Mouse (Mus musculus): ENCODE measurements at regions not wholly inside any gene's neighbourhood (a gene's known extent, or its start where the extent isn't known, plus 50 kb on each side); places are given as distances from the start of the nearest gene placed in this dataset.

DNA sequence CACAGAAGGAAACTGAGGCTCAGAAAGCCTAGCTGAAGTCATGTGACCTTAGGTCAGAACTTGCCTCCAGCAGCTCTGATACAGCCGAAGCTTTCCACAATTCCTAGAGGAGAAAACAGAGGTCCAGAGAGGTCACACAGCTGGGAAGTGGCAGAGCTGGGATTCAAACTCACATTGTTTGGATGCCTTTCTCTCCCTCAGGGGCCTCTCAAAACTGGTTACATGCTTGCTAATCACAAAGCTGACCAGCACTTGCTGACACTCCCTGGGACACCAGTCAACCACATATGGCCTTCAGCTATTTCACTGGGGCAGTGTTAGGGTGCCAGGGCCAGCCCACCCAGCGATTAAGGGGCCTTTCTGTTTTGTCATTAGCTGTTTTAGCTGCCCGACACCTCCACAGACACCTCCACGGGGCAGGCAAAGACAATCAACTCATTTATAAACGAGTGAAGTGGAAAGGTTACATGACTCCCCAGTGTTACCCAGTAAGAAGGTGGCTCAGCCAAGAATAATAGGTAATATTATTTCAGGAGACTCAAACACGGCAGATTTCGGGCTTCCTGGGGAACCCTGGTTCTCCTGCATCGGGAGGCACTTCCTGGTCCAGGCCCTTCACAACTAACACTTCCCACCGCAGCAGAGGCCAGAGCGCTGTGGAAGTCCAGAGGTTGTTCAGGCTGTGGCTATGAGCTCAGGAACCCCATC lies 71.4 kb downstream of the 2410131K14Rik start:
- DNase-seq (ENCODE audit: low spot score in 2 of 2): no peak

DNA sequence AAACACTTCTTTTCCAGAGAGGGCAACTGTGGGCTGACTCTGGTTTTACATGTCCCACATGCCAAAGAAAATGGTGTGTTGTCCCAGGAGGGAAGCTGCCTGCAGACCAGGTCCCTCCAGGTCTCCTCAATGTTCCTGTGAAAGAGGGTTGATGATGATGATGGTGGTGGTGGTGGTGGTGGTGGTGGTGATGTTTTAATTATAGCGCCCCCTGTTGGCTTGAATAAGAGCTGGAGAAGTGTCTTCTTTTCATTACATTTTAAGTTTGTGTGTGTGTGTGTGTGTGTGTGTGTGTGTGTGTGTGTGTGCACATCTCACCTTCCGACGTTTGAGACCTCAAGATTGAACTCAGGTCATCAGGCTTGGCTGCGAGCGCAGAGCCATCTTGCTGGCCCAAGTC lies 73.0 kb downstream of the 2410131K14Rik start:
- DNase-seq (ENCODE audit: low spot score in 2 of 2): no peak

DNA sequence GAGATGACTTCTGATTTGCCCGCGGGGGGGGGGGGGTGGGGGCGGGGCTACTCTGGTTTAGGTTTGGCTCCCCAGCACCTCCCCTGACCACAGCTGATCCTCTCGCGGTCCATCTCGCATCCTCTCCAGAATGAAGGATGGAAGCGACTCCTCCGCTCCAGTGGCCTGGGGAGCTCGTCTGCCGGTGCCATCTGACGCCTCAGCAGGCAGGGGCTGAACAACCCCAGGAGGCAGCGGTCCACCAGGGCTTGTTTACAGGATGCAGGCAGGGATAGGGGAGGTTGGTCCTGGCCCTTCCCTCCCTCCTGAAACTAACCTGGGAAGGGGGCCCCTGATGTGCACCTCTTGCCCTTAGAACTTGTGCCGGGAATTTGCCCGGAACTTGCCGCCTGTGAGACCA lies 73.9 kb downstream of the 2410131K14Rik start:
- no peak for DNase-seq (ENCODE audit: low spot score in 2 of 2)

DNA sequence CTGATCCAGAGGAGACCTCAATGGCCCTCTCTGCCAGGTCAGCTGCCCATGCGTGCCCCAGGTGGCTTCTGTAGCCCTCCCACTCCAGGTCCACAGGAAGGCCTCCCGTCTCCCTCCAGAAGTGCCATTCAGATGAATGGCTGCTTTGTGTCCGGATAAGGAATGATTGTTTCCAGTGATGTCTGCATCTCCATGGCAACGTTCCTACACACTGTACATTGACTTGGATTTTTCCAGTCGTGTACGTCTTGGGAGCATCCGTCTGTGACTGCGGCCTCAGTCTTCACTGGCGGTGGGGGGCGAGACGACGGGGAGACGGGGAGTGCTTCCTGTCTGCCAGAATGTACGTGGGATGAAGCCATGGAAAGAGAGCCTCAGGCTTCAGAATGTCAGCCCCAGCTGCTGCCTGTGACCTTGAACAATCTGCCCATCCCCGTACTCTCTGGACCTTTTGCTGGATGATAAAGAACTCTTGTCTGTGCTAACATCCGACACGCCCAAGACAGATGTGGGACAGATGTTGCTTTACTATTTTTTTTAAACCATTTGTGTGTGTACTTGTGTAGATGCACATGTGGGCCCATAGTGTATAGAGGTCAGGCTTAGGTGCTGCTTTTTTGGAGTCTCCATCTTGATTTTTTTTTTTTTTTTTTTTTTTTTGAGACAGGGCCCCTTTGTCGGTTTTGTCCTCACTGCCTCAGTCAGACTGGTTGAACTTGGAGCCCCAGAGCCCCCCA lies 76.9 kb downstream of the 2410131K14Rik start:
- peak in 1 of 2 experiments; percentile 35 for DNase-seq (ENCODE audit: low spot score in 2 of 2)

DNA sequence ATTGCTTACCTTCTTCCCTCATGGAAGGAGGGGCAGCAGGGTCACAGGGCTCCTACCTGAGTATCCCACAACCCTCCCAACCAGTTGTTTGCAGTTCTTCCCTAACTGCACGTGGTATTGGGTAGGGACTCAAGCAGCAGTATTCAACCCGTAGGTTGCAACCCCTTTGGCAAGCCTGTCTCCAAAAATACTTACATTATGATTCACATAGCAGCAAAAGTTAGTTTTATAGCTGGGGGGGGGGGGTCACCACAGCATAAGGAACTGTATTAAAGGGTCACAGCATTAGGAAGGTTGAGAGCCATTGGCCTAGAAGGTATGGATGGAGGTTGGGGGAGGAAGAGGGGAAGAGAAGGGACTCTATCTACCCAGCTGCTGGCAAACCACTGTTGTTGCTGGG lies 78.1 kb downstream of the 2410131K14Rik start:
- DNase-seq (ENCODE audit: low spot score in 2 of 2): no peak

DNA sequence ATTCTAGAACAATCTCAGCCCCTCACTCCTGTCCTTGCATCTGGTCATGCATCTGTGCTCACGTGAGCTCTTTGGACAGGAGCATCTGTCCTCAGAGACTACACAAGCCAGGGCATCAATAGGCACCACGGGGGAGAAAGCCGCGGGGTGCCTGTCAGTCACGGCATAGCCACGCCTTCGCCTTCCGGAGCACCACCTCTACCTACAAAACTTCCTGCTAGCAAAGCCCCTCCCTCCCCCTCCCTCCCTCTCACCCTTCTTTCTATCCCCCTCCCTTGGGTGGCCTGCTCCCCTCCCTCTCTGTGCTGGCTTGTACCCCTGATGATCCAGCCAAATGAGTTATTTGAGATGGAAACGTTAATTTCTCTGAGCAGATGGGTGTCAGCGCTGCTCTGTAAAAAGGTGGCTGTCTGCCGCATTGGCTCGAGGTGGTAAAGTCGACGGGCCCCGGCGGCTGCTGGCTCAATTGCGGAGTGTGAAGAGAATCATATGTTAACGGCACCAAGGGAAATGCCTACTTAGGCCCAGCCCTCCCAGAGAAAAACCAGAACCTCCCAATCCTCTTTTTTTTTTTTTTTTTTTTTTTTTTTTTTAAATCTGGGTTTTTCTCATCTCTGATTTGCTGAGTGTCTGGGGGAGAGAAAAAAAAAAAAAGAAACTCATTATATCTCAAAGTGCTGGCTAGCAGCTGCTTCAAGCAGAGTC lies 82.0 kb downstream of the 2410131K14Rik start:
- DNase-seq (ENCODE audit: low spot score in 2 of 2): peak; percentile 68 to 75

DNA sequence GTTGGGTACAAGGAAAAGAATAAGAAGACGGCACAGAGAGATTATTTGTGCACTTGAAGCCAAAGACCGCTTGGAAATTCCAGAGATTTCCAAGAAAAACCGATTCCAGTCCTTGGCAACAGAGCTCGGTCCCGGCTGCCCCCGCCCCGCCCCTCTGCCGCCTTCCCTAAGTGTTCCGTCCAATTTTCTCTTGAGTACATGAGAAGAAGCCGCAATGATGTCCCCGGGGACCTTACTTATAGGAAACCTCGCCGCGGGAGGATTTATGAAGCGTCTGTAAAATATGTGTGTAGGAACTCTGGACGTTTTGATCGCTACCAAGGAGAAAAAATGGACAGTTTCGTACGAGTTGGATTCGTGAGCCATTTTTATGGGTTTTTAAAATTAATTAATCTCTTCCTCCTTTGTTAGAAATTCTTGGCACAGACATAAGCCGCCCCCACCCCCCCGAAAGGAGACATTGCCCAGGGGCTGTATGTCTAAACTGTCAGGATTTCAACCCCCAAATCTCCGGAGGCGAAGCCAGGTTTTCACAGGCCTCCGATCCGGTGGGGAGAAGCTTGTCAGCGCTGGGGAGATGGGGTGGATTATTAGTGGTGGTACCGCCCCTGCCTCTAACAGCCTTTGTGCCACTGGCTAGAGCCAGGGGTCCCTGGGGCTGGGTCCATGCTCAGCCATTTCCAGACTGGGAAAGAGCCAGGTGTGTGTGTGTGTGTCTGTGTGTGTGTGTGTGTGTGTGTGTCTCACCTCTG lies 83.1 kb downstream of the 2410131K14Rik start:
- DNase-seq (ENCODE audit: low spot score in 2 of 2): no peak

DNA sequence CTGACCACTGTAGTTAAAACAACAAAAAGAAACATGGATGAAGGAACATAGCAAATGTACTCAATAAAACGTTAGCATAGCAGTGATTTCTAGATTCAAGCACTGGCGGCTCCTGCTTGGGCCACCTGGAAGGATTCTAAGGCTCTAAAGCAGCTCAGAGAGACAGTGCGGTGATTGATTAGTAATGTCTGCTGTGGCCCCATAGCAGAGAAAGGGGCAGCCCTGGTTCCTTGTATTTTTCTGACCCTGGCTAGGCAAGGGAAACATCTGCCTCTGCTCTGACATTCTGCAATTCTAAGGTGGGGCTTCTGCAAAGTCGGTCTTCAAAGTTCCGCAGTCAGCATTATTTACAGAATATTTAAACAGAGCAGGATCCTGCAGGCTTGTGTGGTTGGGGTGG lies 84.1 kb downstream of the 2410131K14Rik start:
- DNase-seq (ENCODE audit: low spot score in 2 of 2): no peak

DNA sequence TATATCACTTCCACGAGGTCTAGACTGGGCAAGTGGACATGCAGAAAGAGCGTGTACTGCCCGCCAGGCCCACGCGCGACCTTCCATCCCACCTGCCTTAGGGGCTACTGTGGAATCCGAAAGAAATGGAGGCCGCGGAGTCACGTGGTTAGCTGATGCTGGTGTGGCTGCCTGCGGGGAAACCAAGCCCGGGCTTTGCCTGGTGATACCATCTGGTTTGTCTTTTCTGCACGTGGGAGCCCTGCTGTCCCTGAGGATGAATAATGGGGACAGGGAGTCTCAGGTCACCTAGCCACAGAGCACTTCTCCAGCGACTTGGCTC lies 86.2 kb downstream of the 2410131K14Rik start:
- DNase-seq (ENCODE audit: low spot score in 2 of 2): no peak

DNA sequence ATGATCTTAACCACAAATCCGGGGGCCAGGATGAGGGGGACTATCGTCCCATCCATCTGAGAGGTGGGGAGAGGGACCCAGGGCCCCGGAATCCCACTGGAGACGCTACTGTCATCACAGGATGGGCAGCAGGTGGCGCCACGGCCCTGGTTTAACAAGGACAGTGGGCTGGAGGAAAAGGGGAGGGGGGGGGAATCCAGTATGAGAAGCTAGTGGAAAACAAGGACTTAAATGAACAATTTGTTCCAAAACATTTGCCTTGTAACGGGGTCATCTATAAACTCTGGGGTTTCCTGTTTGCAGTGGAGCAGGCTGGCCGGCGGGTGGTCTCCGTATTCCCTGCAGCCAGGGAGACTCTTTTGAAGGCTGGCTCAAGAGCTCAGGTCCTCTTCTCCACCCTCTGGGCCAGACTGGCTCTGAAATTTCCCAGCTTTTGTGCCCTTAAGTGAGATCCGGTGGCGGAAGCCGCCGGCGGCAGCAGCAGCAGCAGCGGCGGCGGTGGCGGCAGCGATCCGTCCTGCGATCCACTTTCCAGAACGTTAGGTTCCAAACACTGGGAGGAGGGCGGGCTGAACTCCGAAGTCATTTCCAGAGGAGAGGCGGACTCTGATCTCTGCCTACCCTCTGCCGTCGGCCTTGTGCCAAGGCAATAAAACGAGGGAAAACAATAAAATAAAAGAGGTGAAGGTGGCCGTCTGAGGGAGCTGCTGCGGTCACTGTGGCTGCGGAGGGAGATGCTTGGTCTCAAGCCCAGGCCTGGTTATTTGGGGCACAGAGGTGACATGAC lies 86.8 kb downstream of the 2410131K14Rik start:
- DNase-seq (ENCODE audit: low spot score in 2 of 2): peak; percentile 93 to 94

DNA sequence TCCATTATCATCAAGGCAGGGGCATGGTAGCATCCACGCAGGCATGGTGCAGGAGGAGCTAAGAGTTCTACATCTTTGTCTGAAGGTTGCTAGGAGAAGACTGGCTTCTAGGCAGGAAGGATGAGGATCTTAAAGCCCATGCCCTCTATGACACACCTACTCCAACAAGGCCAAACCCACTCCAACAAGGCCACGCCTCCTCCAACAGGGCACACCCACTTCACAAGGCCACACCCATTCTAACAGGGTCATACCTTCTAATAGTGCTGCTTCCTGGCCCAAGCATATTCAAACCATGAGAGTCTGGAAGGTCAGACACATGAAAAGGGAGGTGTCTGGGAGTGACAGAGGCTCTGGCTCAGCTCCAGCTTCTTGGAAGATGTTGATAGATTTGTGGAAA lies 89.0 kb downstream of the 2410131K14Rik start:
- no peak for DNase-seq (ENCODE audit: low spot score in 2 of 2)

DNA sequence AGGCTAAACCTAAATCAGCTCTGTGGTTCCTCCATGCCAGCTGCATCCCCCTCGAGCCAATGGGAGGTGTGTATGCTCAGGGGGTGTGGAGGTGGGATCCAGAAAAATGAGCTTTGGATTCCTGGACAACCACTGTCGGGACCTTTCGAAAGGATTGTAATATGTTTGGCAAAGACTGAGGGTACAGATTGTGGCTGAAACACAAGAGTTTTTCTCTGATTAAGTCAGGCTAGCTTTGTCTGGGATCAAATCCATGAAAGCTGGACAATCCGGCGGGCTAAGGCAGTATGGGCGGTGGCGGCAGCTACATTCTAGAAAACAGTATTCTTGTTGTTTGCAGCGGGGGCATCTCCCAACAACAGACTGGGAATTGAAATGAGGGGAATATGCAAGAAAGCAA lies 93.2 kb downstream of the 2410131K14Rik start:
- no peak for DNase-seq (ENCODE audit: low spot score in 2 of 2)

DNA sequence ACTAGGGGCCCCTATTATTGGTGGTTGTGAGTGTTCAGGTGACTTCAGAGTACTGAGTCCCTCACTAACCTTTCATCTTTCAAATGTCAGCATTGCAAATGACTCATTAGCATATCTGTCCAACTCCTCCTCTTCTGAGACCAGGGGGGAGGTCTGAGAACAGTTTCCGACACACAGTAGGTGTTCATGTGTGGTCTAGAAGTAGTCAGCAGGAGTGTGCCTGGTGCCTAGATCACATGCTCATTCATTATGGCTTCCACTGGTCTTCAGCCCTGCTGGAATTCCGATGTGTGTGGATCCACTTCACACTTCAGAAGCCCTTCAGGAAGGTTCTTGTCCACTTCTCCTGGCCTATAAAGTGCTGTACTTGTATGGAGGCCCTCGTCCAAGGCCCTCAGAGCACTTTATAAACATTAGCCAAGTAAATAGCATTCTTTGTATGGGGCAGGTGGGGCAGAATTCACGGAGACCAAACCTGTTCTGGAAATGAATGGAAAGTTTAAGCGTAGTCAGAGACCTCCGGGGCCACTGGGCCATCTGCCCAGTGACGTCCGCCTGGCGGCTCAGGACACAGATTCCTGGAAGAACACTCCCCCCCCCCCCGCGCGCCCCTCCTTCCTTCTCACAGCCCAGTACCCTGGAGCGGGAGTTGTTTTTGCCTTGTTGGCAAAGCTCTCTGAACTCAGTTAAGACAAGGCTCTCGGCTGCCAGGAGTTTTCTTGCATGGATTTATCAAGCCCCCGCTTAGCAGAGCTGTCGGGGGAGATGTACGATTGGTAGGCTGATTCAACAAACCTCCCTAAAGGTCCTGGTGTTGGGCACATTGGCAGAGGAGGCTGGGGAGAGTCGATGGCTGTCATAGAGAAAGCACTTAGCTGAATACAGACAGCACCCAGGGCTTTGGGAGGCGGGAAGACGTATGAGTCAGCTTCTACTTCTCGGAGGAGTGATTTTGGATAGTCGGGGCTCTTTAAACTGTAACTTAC lies 94.9 kb downstream of the 2410131K14Rik start:
- DNase-seq (ENCODE audit: low spot score in 2 of 2): no peak

DNA sequence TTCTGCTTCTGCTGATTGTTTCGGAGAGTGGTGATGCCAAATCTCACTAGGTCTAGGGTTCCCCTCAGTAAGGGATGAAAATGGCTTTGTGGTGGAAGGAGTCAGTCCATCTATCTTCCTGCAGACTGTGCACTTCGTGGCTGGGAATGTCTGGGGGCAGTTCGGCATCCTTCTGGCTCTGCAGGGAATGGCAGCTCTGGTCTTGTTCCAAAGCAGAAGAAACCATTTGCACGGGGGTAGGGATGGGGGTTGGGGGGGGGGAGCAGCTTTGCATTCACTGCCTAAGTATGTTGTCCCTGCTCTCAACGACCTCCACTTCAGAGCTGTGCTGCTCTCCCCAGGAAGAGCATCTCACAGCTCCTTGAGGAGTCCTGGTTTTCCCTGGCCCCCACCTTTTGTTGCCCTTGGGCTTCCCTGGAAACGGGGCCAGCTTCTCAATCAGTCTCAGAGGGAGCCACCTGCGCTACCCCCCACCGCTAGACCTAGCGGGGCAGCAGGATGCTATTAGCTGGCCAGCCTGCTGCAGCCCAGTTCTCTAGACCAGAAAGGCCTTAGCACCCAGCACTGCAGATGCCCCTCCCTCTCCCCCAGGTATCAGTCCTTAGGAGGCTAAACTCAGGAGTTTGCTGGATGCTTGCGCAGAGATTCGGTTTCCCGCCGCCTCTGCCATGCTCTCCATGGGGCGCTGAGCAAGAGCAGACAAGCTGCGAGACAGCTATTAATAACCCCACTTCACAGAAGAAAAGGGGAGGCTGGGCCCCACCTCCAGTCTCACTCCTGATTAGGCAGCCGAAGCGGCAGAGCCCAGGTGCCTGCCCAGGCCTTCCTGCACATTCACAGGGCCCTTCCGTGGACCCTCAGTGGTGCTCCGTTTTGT lies 98.7 kb downstream of the 2410131K14Rik start:
- no peak for DNase-seq (ENCODE audit: low spot score in 2 of 2)

DNA sequence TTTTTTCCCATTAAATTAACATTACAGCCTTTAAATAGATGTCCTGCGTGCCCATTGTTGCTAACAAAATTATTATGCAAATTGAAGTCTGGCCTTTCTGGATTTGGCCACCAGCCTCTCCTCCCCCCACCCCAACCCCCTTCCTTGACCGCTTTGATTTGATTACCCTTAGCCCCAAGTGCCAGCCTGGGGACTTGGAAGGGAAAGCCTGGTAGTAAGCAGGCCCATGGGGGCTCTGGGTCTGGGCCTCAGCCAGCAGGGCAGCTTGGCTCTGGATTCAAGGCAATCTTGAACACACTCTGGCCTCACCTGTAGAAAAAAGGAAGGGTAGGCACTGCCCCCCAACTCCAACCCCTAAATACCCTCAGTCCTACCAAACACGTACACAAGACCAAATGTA lies 100.2 kb downstream of the 2410131K14Rik start:
- DNase-seq (ENCODE audit: low spot score in 2 of 2): no peak

DNA sequence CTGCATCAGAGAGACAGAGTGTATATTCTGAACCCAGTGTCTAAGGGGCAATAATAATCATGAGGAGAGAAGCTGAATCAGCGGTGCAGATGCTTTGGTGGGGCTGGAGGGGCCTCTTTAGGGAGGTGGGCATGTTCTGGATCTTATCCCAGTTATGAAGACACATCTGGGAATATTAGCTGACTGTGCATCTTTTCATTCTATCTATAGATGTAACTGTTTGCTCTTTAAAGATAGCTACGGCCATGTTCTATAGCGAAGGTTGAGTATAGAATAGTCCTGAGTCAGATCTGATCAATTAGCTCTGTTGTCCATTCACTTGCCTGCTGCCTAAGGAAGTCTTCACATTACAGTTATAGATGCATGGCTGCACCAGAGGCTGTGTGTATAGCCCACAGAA lies 104.0 kb downstream of the 2410131K14Rik start:
- no peak for DNase-seq (ENCODE audit: low spot score in 2 of 2)

DNA sequence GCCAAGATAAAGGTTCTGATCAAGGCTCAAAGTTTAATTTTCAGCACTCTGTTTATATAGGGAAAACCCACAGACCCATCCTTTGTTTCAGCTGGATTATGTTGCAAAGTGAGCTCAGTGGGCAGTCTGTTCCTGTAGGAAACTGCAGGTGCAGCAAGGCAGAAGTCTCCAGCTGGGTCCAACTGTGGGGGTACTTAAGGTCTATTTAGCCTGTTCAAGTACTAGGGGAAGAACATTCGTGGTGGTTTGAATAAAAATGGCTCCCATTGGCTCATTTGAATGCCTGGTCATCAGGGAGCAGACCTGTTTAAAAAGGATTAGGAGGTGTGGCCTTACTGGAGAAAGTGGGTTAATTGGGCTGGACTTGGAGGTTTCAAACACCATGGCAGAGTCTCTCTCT lies 106.3 kb downstream of the 2410131K14Rik start:
- DNase-seq (ENCODE audit: low spot score in 2 of 2): no peak

DNA sequence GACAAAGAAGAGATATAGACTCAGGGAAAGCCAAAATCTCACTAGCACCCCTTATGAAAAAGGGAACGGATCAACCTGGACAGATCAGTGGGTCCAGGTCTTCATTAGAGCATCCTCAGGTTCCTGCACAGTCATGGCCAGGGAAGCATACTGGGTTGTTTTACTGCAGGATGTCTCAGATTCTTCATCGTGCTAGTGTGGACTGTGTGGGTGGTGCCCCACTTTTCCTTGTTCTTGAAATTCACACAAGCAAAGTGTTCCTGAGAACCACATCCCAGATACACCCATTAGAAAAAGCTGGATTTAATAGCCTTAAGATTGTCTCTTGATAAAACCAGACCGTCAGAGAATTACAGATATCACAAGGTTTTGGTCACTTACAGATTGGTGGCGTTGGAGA lies 107.1 kb downstream of the 2410131K14Rik start:
- no peak for DNase-seq (ENCODE audit: low spot score in 2 of 2)

DNA sequence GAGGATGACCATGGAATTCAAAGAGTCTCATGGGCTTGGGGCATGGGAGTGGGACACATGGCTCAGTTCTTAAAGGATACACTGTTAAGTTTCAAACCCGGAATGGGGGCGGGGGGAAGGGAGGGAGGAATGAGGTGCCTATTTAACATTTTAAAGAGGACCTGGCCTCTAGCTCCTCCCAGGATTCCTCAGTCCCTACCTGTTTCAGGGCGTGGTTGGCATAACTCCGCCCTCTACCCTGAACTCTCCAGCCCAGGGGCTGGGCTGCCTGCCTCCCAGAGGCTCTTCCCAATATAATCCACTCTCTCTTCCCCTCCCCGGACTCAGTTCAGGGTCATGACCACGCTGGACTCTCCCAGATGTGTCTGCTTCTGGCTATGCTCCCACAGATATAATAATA lies 108.0 kb downstream of the 2410131K14Rik start:
- DNase-seq (ENCODE audit: low spot score in 2 of 2): no peak
